Mouse (Mus musculus): ENCODE results near the gene Fam187b.

The Fam187b gene

GRCm38 (mm10) chr7:31002650-31003049, 29.1 kb downstream of the Fam187b start:
- ATAC-seq (ENCODE audit: insufficient number of reproducible peaks, low FRiP score, low TSS enrichment) = no peak

GRCm38 (mm10) chr7:31007775-31008174, 34.2 kb downstream of the Fam187b start:
- ATAC-seq (ENCODE audit: insufficient number of reproducible peaks, low FRiP score, low TSS enrichment) = no peak

GRCm38 (mm10) chr7:31008175-31008574, 34.6 kb downstream of the Fam187b start:
- ATAC-seq (ENCODE audit: insufficient number of reproducible peaks, low FRiP score, low TSS enrichment) = no peak

- no peak for ATAC-seq (ENCODE audit: insufficient number of reproducible peaks, low FRiP score, low TSS enrichment)
These were observed 35.3 kb downstream of the Fam187b start for GRCm38 (mm10) chr7:31008889-31009288.

- no peak for ATAC-seq (ENCODE audit: insufficient number of reproducible peaks, low FRiP score, low TSS enrichment)
These were observed 39.4 kb downstream of the Fam187b start for GRCm38 (mm10) chr7:31012971-31013370.

GRCm38 (mm10) chr7:31017104-31017901, 43.7 kb downstream of the Fam187b start:
- ATAC-seq (ENCODE audit: insufficient number of reproducible peaks, low FRiP score, low TSS enrichment) = no peak

- ATAC-seq (ENCODE audit: insufficient number of reproducible peaks, low FRiP score, low TSS enrichment) = no peak
These were observed 55.0 kb downstream of the Fam187b start for GRCm38 (mm10) chr7:31028609-31029008.

- no peak for ATAC-seq (ENCODE audit: insufficient number of reproducible peaks, low FRiP score, low TSS enrichment)
These were observed 57.1 kb downstream of the Fam187b start for GRCm38 (mm10) chr7:31030717-31031116.

GRCm38 (mm10) chr7:31031731-31032130, 58.1 kb downstream of the Fam187b start:
- no peak for ATAC-seq (ENCODE audit: insufficient number of reproducible peaks, low FRiP score, low TSS enrichment)

- ATAC-seq (ENCODE audit: insufficient number of reproducible peaks, low FRiP score, low TSS enrichment) = no peak
These were observed 60.0 kb downstream of the Fam187b start for GRCm38 (mm10) chr7:31033409-31034165.

GRCm38 (mm10) chr7:31034789-31035188, 61.2 kb downstream of the Fam187b start:
- no peak for ATAC-seq (ENCODE audit: insufficient number of reproducible peaks, low FRiP score, low TSS enrichment)

GRCm38 (mm10) chr7:31035291-31035690, 61.7 kb downstream of the Fam187b start:
- no peak for ATAC-seq (ENCODE audit: insufficient number of reproducible peaks, low FRiP score, low TSS enrichment)

- ATAC-seq (ENCODE audit: insufficient number of reproducible peaks, low FRiP score, low TSS enrichment) = no peak
These were observed 63.3 kb downstream of the Fam187b start for GRCm38 (mm10) chr7:31036917-31037316.

GRCm38 (mm10) chr7:31037675-31038074, 64.1 kb downstream of the Fam187b start:
- ATAC-seq (ENCODE audit: insufficient number of reproducible peaks, low FRiP score, low TSS enrichment) = no peak

GRCm38 (mm10) chr7:31039011-31039410, 65.4 kb downstream of the Fam187b start:
- ATAC-seq (ENCODE audit: insufficient number of reproducible peaks, low FRiP score, low TSS enrichment) = no peak
